Mouse (Mus musculus): ENCODE results near the gene Rps10.

Rps10 gene

DNA sequence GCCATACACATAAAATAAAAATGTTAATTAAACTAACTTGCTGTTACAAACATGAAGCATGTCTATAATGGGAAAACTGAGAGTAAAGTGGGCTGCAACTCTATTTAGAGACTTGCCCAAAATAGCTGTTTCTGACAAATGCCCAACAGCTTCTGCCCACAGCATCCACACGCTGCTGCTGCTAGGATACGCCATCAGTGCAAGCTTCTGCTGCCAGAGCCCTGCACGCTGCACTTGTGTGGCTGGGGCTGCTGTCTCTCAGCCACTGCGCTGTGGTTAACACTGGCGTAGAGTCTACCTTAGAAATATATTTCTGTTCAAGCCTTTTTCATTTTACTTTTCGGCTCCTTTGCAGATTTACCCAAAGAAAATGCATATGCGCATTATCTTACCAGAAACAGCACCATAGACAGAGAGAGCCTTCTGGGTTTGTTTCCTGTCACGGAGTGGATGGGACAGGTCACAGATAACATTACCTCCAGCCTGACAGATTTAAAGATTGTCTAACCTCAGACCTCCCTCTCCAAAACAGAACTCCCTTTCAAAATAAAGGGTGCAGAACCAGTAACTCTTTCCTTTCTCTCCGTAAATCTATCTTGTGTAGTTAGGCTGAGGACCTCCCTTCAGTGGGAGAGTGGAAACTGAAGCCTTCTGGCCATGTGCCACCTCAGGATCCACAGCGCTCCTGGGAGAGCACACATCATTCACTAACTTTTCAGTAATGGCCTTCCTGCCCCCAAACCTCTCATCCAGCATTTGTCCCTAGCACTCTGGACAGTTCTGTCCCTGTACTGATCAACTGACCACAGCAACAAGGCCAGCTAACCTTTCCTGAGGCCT, 25.6 kb downstream of the Rps10 start:
- no peak for DNase-seq

DNA sequence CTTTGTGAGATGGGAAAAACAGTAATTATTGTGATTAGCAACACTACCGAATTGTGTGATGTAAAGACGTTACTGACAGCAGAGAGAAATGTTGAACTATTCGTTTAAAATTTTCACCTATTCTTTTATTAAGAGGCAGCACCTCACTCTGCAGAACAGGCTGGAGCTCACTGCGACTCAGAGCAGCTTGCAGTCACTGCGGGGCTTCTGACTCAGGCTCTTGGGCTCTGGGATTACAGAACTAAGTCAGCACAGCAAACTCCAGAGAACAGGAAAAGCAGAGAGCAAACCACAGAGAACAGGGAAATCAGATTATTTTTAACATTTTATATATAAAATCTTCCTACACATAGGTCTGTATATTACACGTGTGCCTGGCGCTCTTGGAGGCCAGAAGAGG, 26.9 kb downstream of the Rps10 start:
- no peak for DNase-seq

DNA sequence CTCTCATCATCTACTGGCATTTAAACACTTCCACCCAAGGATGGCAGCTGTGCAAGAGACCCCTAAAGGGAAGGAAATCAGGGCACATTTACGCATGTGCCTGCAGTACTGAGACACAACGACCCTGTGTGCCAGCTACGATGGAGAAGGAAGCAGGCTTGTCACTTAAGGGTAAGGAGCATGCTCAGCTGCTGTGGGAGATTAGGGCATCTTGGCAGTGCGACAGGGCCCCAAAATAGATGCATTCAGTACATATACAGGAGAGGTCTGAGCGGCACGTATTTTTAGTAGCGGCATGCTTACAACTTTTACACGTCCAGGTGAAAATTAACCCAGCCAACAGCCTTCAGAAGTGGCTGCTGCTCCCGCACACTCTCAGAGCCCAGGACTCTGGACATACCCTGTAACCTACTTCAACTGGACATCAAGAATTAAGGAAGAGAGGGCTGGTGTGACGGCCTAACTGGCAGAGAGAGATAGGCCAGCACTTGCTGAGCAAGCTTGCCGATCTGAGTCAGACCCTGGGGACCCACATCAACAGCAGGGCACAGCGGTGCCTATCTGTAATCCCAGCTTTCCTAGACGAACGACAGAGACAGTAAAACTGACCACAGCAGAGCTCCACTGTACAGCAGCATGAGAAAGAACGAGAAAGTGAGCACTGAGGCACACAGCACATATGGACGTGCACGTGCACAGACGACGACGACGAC, 32.8 kb downstream of the Rps10 start:
- peak; percentile 70 for DNase-seq

DNA sequence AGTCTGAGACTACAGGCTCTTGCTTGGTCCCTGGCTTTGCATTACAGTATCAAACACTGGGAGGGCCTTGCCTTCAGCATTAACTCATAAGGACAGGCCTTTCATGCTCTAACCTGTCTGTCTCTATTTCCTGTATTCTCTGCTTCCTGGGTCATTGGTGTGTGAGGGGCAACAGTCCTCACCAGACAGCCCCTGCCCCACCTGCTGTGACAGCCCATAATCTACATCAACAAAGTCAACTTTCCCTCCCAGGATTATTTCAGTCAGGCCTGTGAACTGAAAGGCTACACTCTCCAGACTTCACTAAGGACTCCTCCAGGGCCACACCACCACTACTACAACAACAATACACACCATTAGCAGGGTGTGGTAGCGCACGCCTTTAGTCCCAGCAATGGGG, 33.4 kb downstream of the Rps10 start:
- DNase-seq = no peak

DNA sequence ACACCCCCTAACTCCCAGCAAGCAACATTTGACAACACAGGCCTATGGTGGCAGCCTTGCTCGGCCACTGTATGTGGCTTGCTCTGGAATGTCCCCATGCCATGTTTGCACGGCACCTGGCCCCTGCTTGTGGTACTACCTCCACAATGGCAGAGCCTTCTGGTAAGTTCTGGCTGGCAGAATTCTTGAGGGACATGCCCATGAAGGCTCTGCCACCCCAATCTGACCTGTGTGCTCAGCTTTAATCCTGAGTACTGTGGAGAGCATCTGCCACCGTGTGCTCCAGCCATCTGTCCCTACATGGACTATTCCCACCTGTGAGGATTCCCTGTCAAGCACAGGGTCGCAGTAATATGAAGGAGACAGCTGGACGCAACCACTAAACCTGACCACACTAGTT, 35.6 kb downstream of the Rps10 start:
- peak; percentile 89 for DNase-seq

DNA sequence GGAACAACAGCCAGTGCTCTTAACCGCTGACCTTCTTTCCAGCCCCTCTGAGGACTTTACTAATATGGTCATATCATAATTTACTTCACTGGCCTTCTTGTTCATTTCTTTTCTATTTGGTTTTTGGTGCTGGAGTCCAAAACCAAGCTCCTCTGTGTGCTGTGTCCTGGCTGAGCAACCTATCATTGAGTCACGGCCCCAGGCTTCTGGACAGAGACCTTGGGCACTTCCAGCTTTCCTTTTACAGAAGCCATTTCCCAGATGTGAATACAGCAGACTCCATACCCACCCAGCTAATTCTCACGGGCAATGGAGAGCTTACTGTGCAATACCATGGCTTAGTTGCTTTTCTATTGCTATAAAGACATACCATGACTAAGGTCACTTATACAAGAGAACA, 36.2 kb downstream of the Rps10 start:
- DNase-seq = no peak

DNA sequence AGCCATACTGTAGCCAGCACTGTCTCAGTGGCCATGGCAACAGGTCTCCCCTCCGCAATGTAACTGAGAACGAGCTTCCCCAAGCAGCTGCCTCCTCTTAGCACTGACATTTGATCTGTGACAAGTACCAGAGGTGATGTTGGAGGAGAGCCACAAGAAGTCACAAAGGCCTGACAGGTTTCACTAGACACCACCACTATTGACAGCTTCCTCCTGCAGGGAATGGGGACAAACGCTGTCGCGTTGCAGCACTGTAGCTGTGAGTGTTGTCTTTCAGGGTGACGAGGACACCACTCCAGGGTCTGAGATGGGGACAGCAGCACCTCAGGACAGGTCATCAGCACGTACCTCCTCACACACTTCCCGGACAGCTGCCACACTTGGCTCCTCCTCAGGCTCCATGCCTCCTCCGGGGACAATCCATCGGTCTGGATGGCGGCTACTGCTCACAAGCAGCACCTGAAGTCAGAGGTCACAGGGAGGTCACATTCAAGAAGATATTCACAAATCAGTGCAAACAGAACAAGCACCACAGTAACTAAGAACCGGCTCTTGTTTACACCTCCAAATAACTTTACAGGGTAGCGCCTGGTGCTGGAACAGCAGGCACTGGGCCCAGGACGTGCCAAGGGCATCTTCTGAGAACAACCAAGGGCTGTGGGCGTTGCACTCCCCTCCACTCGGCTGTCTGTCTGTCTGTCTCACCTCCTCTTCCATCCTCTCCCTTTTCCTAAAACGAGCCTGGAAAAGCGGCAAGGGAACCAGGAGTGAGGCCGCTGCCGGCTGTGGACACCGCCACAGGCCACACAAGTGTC, 39.9 kb downstream of the Rps10 start:
- no peak for DNase-seq

DNA sequence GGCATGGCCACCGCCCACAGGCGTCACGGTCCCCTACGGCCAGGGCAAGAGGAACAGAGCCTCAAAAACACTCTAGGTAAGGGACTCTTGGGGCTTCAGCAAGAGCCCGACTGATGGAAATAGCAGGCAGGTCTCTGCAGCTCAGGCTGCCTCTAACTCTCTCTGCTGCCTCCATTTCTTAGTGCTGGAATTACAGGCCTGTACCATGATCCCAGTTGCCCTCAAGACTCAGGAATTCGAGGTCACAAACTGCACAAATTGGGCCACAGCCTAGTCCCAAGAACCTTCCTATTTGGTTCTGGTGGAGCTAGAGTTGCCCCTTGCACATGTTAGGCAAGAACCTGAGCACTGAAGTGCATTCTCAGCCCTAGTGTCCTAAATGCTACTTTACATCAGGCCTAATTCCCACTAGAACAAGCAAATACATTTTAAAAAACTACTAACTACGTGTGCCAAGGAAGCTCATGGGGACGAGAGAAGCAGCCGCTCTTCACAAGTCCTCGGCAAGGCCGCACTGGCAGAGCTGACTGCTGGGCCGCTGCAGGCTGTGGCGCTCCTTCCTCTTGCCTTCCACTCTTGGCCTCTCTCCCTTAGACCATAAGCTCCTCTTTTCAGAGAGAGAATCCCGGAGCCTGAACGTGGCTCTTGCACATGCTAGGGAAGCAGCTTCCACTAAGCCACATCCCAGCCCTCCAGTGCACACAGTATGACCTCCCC, 40.7 kb downstream of the Rps10 start:
- DNase-seq = no peak

DNA sequence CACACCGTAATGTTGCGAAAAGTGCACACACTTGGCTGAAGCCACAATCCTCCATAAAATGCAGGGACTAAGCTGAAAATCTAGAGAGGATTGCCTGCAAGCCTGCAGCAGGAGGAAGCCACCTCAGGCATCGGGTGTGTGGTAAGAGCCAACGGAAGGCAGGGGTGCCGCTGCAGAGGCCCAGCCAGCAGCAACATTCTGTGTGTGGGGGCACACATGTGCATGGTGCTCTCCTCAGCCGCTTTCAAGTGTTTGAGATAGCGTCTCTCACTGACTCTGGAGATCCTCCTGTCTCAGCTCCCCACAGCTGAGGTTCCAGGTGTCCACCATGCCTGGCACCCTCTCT, 43.9 kb downstream of the Rps10 start:
- no peak for DNase-seq

DNA sequence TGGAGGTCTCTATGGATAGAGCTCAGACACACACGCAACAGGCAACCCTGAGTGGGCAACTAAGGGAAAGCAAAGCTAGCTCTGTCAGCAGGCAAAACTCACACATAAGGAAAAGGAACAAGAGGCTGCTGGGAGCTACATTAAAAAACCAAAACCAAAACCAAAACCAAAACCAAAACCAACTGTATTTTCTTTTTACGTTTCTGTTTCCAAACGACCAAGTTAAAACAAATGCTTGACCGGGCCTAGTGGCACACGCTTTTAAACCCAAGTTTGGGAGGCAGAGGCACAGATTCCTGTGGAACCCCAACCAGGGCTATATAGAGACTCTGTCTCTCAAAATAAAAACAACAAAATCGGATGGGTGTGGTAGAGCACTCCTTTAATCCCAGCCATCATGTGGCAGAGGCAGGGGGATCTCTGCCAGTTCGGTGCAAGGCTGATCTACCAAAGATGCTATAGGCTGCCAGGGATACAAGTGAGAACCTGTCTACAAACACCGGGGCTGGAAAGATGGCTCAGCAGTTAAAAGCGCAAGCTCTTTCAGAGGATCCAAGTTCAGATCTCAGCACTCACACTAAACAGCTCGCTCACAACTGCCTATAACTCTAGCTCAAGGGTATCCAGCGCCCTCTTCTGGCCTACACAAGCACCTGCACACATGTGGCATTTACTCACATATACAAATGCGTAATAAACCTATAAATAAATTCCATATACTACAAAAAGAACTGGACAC, 44.5 kb downstream of the Rps10 start:
- DNase-seq = no peak

DNA sequence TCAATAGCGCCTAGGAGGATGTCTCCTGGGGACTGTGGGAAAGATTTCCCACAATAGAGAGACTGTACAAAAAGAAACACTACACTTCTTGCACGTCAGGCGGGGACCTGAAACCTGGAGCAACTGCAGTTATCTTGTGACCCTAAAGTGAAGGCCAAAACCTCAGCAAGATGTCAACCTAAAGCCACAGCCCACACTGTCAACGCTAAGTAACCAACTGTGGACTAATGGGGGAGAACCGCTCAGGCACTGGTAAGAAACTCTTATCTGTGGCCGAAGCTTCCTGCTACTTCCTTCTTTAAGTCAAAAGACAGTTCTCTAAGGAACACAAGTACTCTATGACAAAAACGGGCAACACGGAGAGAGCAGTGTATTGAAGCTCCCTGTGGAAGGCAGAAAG, 48.2 kb downstream of the Rps10 start:
- no peak for DNase-seq

DNA sequence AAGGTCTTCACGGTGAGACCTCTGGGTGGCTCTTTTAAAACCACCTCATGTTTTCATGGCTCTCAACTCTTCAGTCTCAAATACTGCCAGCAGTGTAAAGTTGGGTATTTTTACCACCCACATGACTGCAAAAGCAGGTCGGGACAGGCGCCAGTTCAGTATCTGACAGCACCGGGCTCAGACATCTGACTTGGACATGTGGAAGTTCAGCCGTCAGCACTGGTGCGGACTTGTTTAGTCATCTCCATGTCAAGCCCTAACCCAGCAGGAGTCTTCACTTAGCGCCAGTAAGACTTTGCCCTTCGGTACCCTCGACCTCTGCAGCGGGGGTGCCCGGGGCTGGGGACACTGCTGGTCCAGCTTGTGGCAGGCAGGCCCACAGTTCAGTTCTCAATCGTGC, 49.2 kb downstream of the Rps10 start:
- no peak for DNase-seq

DNA sequence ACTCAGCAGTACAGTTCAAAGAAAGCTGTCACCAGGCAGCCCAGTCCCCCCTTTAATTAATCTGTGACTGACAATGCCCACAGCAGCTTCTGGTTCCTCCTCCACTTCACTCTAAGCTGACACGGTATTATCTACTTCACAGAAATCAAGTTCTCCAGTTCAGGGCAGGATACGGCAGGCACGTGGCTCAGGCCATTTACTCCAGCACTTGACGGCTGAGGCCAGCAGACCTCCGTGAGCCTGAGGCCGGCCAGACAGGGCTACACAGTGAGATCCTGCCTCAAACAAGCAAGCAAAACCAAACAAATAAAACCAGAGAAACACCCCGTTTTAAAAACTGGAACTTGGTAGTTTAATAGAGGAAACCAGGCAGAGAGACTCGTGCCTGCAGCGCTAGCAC, 49.8 kb downstream of the Rps10 start:
- no peak for DNase-seq

DNA sequence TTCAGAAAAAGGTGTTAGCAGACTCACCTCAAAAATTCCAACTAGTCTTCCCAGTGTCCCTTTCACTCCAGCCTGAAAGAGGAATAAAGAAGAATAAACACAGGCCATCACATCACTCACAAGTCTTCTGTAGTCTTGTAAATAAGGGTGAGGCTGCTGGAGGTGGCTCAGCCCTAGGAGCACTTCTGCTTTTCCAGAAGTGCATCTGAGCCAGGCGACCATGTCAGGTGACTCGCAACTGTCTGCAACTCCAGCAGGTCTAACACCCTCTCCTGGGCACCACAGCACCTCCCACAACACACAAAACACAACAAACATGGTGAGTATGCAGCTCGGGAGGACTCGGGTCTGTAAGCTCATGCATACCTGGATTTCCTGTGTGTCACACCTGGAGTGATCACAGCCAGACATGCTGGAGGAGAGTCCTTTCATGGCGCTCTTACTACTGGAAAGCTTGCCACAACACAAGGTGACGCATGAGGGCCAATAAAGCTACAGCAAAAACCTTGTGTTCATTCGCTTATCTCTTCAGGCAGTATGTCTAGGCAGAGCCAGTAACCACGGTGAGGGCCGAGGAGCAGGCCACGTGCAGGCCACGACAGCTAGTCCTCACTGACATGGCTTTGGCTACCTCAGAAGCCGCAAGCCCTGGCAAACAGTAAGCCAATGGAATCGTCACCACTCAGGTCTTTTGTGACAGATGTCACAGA, 53.1 kb downstream of the Rps10 start:
- no peak for DNase-seq
